Mouse (Mus musculus): Measurements from ENCODE around the gene Chmp3. TPM values are rescaled to one million over a fixed set of nuclear protein-coding genes. Genes with fewer than 3 reads are reported as not detected.

Chmp3 gene
- total RNA-seq, 2 experiments from 2014 or later, result 35.2 to 142 TPM

- ATAC-seq (replicated peaks; ENCODE audit: low FRiP score, poor library complexity, severe bottlenecking), result no peak
These were observed 46.6 kb downstream of the Chmp3 start for GRCm38 (mm10) chr6:71590154-71590553.

GRCm38 (mm10) chr6:71607756-71608155 lies 64.2 kb downstream of the Chmp3 start:
- ATAC-seq (replicated peaks; ENCODE audit: low FRiP score, poor library complexity, severe bottlenecking), result no peak

GRCm38 (mm10) chr6:71608994-71609393 lies 65.4 kb downstream of the Chmp3 start:
- ATAC-seq (replicated peaks; ENCODE audit: low FRiP score, poor library complexity, severe bottlenecking), result no peak

DNA sequence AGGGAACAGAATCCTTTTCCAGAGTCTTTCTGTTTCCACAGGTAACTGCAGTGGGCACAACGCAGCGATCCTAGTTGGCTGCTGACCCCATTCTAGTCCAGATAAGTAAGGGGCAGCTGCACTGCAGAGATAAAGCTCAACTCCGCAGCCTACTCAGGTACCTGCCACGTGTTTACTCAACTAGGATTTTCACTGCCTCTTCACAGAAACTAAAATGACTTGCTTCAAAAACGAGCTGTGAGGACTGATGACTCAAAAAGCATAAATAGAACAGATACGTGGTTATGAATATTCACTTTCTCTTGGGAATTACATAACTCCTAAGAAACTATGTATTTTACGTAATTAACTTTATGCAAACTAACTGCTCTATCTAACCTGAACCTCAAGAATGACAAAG lies 66.4 kb downstream of the Chmp3 start:
- ATAC-seq (replicated peaks; ENCODE audit: low FRiP score, poor library complexity, severe bottlenecking), result peak; percentile 98

GRCm38 (mm10) chr6:71613225-71613624 lies 69.6 kb downstream of the Chmp3 start:
- ATAC-seq (replicated peaks; ENCODE audit: low FRiP score, poor library complexity, severe bottlenecking), result no peak

- no peak for ATAC-seq (replicated peaks; ENCODE audit: low FRiP score, poor library complexity, severe bottlenecking)
These were observed 73.4 kb downstream of the Chmp3 start for GRCm38 (mm10) chr6:71616959-71617358.

- ATAC-seq (replicated peaks; ENCODE audit: low FRiP score, poor library complexity, severe bottlenecking), result no peak
These were observed 78.0 kb downstream of the Chmp3 start for GRCm38 (mm10) chr6:71621551-71621950.

DNA sequence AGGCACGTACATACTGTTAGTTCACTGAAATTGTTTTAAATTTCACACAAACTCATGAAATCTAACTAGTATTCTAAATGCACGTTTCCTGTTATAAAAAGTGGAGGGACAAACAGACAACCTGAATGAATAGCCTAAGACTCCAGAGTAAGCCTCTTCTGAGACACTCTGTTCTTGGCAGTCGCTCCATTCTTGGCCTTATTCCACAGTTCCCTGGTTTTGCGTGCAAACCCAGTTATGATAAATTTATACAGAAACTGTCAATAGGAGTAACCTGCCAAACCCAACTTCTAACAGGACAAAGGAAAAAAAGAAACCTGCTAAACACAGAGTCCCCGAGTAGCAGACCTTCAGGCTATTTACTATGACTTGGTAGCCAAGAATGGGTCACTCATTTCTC lies 78.4 kb downstream of the Chmp3 start:
- no peak for ATAC-seq (replicated peaks; ENCODE audit: low FRiP score, poor library complexity, severe bottlenecking)

- no peak for ATAC-seq (replicated peaks; ENCODE audit: low FRiP score, poor library complexity, severe bottlenecking)
These were observed 81.1 kb downstream of the Chmp3 start for GRCm38 (mm10) chr6:71624723-71625122.

- ATAC-seq (replicated peaks; ENCODE audit: low FRiP score, poor library complexity, severe bottlenecking), result no peak
These were observed 82.4 kb downstream of the Chmp3 start for GRCm38 (mm10) chr6:71625984-71626383.

- ATAC-seq (replicated peaks; ENCODE audit: low FRiP score, poor library complexity, severe bottlenecking), result no peak
These were observed 83.7 kb downstream of the Chmp3 start for GRCm38 (mm10) chr6:71627325-71627724.

DNA sequence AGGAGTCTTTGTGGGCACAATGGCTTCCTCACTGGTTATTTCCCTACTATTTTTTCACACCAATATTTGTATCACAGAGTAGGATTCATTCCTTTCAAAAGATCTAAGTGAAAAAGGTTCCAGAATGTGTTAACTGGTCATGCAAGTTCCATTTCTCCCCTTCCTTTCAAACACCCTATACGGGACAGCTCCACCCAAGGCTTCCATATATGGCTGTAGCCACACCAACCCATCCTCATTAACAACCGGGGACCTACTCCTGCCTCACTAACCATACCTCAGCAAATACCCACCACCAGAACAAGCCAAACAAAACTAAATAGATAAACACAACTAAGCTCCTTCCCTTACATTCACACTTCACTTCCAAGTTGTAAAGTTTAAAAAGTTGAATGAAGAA lies 87.6 kb downstream of the Chmp3 start:
- ATAC-seq (replicated peaks; ENCODE audit: low FRiP score, poor library complexity, severe bottlenecking), result no peak

GRCm38 (mm10) chr6:71631706-71632461 lies 88.3 kb downstream of the Chmp3 start:
- peak; percentile 30 for ATAC-seq (replicated peaks; ENCODE audit: low FRiP score, poor library complexity, severe bottlenecking)

Other genes starting within 250 kb of the Chmp3 start
- not detected in 2 replicates for gene Smyd1, start 221.6 kb upstream of the Chmp3 start, total RNA-seq (2015; ENCODE audit: low replicate concordance)
- 0.26 TPM in 1 of 2 replicates, not detected in the other for gene Smyd1, start 221.6 kb upstream of the Chmp3 start, total RNA-seq (2017; ENCODE audit: low replicate concordance)
- not detected in 2 replicates for gene Cd8b1, start 221.0 kb upstream of the Chmp3 start, total RNA-seq (2015; ENCODE audit: low replicate concordance)
- not detected in 2 replicates for gene Cd8b1, start 221.0 kb upstream of the Chmp3 start, total RNA-seq (2017; ENCODE audit: low replicate concordance)
- not detected in 2 replicates for gene Cd8a, start 170.4 kb upstream of the Chmp3 start, total RNA-seq (2015; ENCODE audit: low replicate concordance)
- not detected in 2 replicates for gene Cd8a, start 170.4 kb upstream of the Chmp3 start, total RNA-seq (2017; ENCODE audit: low replicate concordance)
- 51.5 and 62.5 TPM in 2 replicates for gene Rmnd5a, start 103.2 kb upstream of the Chmp3 start, total RNA-seq (2015; ENCODE audit: low replicate concordance)
- gene Rmnd5a, start 103.2 kb upstream of the Chmp3 start, total RNA-seq (2017; ENCODE audit: low replicate concordance), result 129 and 137 TPM in 2 replicates
- 5.2 and 11.9 TPM in 2 replicates for gene Rnf103, start 49.9 kb upstream of the Chmp3 start, total RNA-seq (2015; ENCODE audit: low replicate concordance)
- 11.5 and 13.4 TPM in 2 replicates for gene Rnf103, start 49.9 kb upstream of the Chmp3 start, total RNA-seq (2017; ENCODE audit: low replicate concordance)
- 64.6 and 90.1 TPM in 2 replicates for gene Kdm3a, start 89.2 kb downstream of the Chmp3 start, total RNA-seq (2015; ENCODE audit: low replicate concordance)
- gene Kdm3a, start 89.2 kb downstream of the Chmp3 start, total RNA-seq (2017; ENCODE audit: low replicate concordance), result 85.6 and 117 TPM in 2 replicates
- not detected in 2 replicates for gene Reep1, start 163.8 kb downstream of the Chmp3 start, total RNA-seq (2015; ENCODE audit: low replicate concordance)
- 0.14 TPM in 1 of 2 replicates, not detected in the other for gene Reep1, start 163.8 kb downstream of the Chmp3 start, total RNA-seq (2017; ENCODE audit: low replicate concordance)